Mouse (Mus musculus): Measurements from ENCODE around the gene Dcaf7. TPM values are rescaled to one million over a fixed set of nuclear protein-coding genes. Genes with fewer than 3 reads are reported as not detected.

Gene Dcaf7
- polyA plus RNA-seq (2012; rRNA removed) = 65.9 and 66.7 TPM in 2 replicates

DNA sequence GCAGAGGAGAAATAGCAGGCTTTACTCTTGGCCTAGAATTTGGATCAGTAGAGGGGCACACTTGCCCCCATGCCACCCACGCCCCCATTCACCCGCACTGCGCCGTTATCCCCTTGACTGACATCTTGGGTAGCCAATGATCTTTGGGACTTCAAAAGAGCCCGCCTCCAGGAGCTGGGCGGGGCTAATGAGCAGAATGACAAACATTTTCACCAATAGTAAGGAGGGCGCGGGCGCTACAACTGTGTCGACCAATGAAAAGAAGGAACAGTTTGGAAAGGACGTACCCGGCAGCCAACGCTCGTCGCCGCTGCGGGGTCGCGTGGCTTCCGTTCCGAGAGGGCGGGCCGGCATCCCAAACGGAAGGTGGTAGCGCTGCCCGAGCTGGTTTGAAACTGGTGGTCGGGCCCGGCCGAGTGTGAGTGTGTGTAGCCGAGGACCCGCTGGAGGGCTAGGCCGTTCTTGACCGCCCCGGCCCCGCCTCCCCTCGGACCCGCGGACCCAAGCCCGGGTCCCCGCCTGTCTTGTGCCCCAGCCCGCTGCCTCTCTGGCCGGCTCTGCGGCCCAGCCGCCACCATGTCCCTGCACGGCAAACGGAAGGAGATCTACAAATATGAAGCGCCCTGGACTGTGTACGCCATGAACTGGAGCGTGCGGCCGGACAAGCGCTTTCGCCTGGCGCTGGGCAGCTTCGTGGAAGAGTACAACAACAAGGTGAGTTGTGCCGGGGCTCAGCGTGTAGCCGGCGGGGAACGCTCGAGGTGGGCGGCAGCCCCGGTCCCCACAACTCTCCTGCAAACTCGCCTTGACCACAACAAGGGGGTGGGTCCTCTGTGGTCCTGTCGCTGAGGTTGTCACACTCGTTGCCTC, at the start of gene Dcaf7:
Gene Dcaf7 (plus strand): TSS at position 325 of the 870 bp plus-strand sequence.
- H3K36me3 ChIP-seq (ENCODE audit: control insufficient read depth, insufficient read depth, low read length) = peaks cover 2% of the 10 kb centered on the region; the same call in 1 of the 2 replicates
- peak within 1 kb of the TSS; percentile 93 for H3K27ac ChIP-seq (ENCODE audit: control insufficient read depth, insufficient read depth, low read depth, low read length)
- TF ChIP-seq CTCF (IDR thresholded peaks at IDR 0.05; ENCODE audit: control insufficient read depth, insufficient read depth, insufficient replicate concordance, low read depth, low read length) (no peak), POLR2A (IDR thresholded peaks at IDR 0.05; ENCODE audit: control insufficient read depth, low read depth, low read length) (peak; percentile 90)
- peak within 1 kb of the TSS; percentile 87 for H3K4me3 ChIP-seq (ENCODE audit: control insufficient read depth, low read depth, low read length)
- H3K4me1 ChIP-seq (ENCODE audit: control insufficient read depth, insufficient read depth, low read length) = no peaks in the 10 kb centered on the region; the same call in none of the 2 replicates
- no peaks in the 10 kb centered on the region for H3K27me3 ChIP-seq (ENCODE audit: control insufficient read depth, insufficient read depth, low read length)

DNA sequence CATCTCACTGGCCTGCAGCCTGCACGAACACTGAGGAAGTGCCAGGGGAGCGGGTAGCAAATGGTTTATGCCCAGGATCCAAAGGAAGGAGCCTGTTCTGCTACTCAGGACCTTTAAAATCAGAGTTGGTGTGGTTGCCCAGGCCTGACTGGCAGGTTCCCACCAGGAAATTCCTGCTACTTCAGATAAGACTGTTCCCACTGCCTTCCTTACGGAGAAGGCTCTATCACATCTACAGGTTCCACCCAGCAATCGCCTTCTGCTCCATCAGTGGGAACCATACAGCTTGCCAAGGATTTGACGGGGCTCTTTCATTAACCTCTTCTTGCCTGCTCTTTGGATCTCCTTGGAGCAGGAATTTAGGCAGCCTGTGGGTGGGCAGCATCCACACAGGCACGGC, 49.2 kb upstream of the Dcaf7 start:
- no peaks in the 10 kb centered on the region for H3K36me3 ChIP-seq (ENCODE audit: control insufficient read depth, insufficient read depth, low read length)
- no peaks in the 10 kb centered on the region for H3K27me3 ChIP-seq (ENCODE audit: control insufficient read depth, insufficient read depth, low read length)
- H3K27ac ChIP-seq (ENCODE audit: control insufficient read depth, insufficient read depth, low read depth, low read length) = no peak overlapping the region
- peaks cover 16% of the 10 kb centered on the region for H3K4me1 ChIP-seq (ENCODE audit: control insufficient read depth, insufficient read depth, low read length)
- no peak for TF ChIP-seq CTCF (IDR thresholded peaks at IDR 0.05; ENCODE audit: control insufficient read depth, insufficient read depth, insufficient replicate concordance, low read depth, low read length)
- no peak for TF ChIP-seq POLR2A (IDR thresholded peaks at IDR 0.05; ENCODE audit: control insufficient read depth, low read depth, low read length)
- H3K4me3 ChIP-seq (ENCODE audit: control insufficient read depth, low read depth, low read length) = peak overlapping the region; percentile 67

DNA sequence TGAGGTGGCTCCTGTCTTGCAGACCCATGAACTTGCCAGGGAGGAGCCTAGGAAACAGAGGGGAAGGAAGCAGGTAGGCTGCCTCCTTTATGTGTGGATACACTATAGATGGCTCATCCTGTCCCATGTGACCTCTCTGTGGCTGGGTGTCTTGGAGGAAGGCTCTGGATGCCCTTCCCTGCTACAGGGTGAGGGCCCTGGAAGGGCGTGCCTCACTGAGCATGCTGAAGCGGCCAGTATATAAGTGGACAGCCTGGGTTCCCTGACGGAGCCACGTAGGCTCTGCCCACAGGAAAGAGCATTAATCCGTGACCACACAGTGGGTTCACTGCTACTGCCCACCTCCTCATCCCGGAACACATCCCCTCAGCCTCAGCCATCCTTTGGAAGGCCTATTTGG, 47.2 kb upstream of the Dcaf7 start:
- H3K27ac ChIP-seq (ENCODE audit: control insufficient read depth, insufficient read depth, low read depth, low read length) = no peak overlapping the region
- peak overlapping the region; percentile 2 for H3K4me3 ChIP-seq (ENCODE audit: control insufficient read depth, low read depth, low read length)
- H3K27me3 ChIP-seq (ENCODE audit: control insufficient read depth, insufficient read depth, low read length) = no peaks in the 10 kb centered on the region
- no peak for TF ChIP-seq POLR2A (IDR thresholded peaks at IDR 0.05; ENCODE audit: control insufficient read depth, low read depth, low read length)
- TF ChIP-seq CTCF (IDR thresholded peaks at IDR 0.05; ENCODE audit: control insufficient read depth, insufficient read depth, insufficient replicate concordance, low read depth, low read length) = no peak
- no peaks in the 10 kb centered on the region for H3K36me3 ChIP-seq (ENCODE audit: control insufficient read depth, insufficient read depth, low read length)
- peaks cover 16% of the 10 kb centered on the region for H3K4me1 ChIP-seq (ENCODE audit: control insufficient read depth, insufficient read depth, low read length)

DNA sequence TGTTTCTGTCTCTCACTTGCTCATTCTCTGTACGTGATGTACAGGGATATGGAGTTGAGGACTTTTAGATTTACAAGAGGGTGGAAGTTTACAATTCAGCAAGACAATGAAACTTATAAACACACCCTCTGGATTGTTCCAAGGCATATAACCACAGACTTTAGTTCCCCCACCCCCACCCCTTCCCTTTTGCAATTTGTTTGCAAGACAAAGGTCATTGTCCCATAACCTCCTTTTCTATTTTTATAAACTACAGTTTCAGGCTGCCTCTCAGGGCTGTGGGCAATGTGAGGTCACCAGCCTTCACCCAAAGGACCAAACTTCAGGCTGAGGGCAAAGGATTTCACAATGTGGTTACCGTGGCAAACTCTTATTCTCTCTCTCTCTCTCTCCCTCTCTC, 46.4 kb upstream of the Dcaf7 start:
- Histone ChIP-seq H3K27me3 (ENCODE audit: control insufficient read depth, insufficient read depth, low read length) (no peaks in the 10 kb centered on the region), H3K36me3 (ENCODE audit: control insufficient read depth, insufficient read depth, low read length) (no peaks in the 10 kb centered on the region), H3K27ac (ENCODE audit: control insufficient read depth, insufficient read depth, low read depth, low read length) (no peak overlapping the region), H3K4me3 (ENCODE audit: control insufficient read depth, low read depth, low read length) (no peak overlapping the region), H3K4me1 (ENCODE audit: control insufficient read depth, insufficient read depth, low read length) (peaks cover 16% of the 10 kb centered on the region)
- TF ChIP-seq POLR2A (IDR thresholded peaks at IDR 0.05; ENCODE audit: control insufficient read depth, low read depth, low read length) = no peak
- TF ChIP-seq CTCF (IDR thresholded peaks at IDR 0.05; ENCODE audit: control insufficient read depth, insufficient read depth, insufficient replicate concordance, low read depth, low read length) = no peak

DNA sequence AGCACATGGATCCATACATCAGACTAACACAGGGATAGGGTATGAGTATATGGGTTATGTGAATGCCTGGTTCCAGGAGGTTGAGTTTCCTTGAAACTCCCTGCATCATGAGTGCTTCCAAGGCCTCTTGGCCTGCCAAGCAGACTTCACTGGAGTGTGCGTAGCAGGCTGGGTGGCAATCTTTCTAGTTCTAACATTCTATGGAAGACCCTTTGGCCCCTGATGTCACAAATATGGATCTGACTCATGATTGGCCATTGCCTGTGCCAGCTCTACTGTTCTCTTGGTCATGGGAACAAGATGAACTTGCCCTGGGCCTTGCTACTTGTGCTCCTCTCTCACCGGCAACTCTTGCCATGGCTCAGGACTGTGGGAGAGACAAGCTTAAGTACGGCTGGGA, 42.3 kb upstream of the Dcaf7 start, which contains the start of gene Ace3:
Gene Ace3 (plus strand): TSS at position 301 of the 400 bp plus-strand sequence.
- TF ChIP-seq CTCF (IDR thresholded peaks at IDR 0.05; ENCODE audit: control insufficient read depth, insufficient read depth, insufficient replicate concordance, low read depth, low read length) (no peak), POLR2A (IDR thresholded peaks at IDR 0.05; ENCODE audit: control insufficient read depth, low read depth, low read length) (peak; percentile 49; the same call in 1 of the 2 replicates)
- H3K36me3 ChIP-seq (ENCODE audit: control insufficient read depth, insufficient read depth, low read length) = no peaks in the 10 kb centered on the region
- H3K27me3 ChIP-seq (ENCODE audit: control insufficient read depth, insufficient read depth, low read length) = no peaks in the 10 kb centered on the region
- H3K4me3 ChIP-seq (ENCODE audit: control insufficient read depth, low read depth, low read length) = peak within 1 kb of the TSS; percentile 85
- no peak within 1 kb of the TSS; the same call in 1 of the 2 replicates for H3K27ac ChIP-seq (ENCODE audit: control insufficient read depth, insufficient read depth, low read depth, low read length)
- H3K4me1 ChIP-seq (ENCODE audit: control insufficient read depth, insufficient read depth, low read length) = peaks cover 7% of the 10 kb centered on the region

DNA sequence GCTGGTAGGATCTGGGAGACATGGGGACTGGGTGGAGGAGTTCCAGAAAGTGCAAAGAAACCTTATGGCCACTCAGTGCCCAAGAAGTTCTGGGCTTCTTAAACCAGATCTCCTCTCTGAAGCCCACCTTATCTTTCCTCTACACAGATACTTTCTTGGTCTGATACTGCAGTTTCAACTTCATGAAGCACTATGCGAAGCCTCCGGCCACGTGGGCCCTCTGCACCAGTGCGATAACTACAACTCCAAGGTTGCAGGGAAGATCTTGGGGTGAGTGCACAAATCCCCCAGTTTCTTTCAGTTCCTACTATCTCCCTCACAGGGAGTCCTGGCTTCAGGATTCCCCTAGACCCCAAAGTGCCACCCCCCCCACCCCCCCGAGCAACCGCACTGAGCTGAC, 36.6 kb upstream of the Dcaf7 start:
- Histone ChIP-seq H3K4me1 (ENCODE audit: control insufficient read depth, insufficient read depth, low read length) (no peaks in the 10 kb centered on the region), H3K27ac (ENCODE audit: control insufficient read depth, insufficient read depth, low read depth, low read length) (no peak overlapping the region), H3K4me3 (ENCODE audit: control insufficient read depth, low read depth, low read length) (no peak overlapping the region), H3K27me3 (ENCODE audit: control insufficient read depth, insufficient read depth, low read length) (no peaks in the 10 kb centered on the region), H3K36me3 (ENCODE audit: control insufficient read depth, insufficient read depth, low read length) (no peaks in the 10 kb centered on the region)
- TF ChIP-seq CTCF (IDR thresholded peaks at IDR 0.05; ENCODE audit: control insufficient read depth, insufficient read depth, insufficient replicate concordance, low read depth, low read length) = no peak
- TF ChIP-seq POLR2A (IDR thresholded peaks at IDR 0.05; ENCODE audit: control insufficient read depth, low read depth, low read length) = no peak

DNA sequence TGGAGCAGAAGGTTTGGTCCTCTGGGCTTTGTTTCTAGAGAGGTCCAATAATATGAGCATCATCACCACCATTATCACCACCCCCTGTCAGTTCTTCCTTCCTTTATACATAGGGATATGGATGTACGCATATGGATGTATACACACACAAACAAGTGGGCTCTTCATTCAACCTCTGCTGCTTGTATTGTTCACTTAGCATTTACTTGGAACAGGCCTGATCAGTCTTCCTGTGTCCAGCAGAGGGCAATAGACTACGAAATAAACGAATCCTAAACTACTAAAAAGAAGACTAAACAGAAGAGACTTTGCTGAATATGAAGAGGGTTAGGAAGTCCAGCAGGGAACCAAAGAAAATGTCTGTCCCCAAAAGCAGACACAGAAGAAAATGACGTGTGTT, 35.0 kb upstream of the Dcaf7 start:
- Histone ChIP-seq H3K27ac (ENCODE audit: control insufficient read depth, insufficient read depth, low read depth, low read length) (no peak overlapping the region), H3K27me3 (ENCODE audit: control insufficient read depth, insufficient read depth, low read length) (no peaks in the 10 kb centered on the region), H3K36me3 (ENCODE audit: control insufficient read depth, insufficient read depth, low read length) (no peaks in the 10 kb centered on the region), H3K4me1 (ENCODE audit: control insufficient read depth, insufficient read depth, low read length) (no peaks in the 10 kb centered on the region), H3K4me3 (ENCODE audit: control insufficient read depth, low read depth, low read length) (no peak overlapping the region)
- TF ChIP-seq CTCF (IDR thresholded peaks at IDR 0.05; ENCODE audit: control insufficient read depth, insufficient read depth, insufficient replicate concordance, low read depth, low read length) (no peak), POLR2A (IDR thresholded peaks at IDR 0.05; ENCODE audit: control insufficient read depth, low read depth, low read length) (no peak)

All from testis, adult 2 months (tissue).